Mouse (Mus musculus) layer of hippocampus, adult 11-12 months (tissue): ENCODE results near the gene Tmprss7.

ENCODE experiments used
- DNase-seq: peaks from one replicate; pipeline ENCODE4 v3.0.0; 2022; ENCODE audit warnings: low spot score

Gene Tmprss7

DNA sequence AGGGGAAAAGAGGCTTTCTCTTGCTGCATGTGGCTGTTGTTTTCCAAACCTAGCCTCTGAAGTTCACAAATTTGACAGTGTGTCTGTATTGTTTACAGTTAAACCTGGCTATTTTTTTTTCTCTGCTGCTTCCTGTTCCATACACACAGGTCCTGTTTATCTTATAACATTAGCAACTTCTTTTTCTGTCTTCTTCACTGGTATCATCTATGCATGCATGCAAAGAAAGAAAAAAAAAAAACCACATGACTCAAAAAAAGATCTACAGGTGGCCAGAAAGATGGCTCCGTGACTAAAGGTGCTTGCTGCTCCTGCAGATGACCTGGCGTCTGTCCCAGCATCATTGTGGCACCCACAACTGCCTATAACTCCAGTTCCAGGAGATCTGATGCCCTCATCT is 68.1 kb downstream of the Tmprss7 start:
- no peak for DNase-seq

DNA sequence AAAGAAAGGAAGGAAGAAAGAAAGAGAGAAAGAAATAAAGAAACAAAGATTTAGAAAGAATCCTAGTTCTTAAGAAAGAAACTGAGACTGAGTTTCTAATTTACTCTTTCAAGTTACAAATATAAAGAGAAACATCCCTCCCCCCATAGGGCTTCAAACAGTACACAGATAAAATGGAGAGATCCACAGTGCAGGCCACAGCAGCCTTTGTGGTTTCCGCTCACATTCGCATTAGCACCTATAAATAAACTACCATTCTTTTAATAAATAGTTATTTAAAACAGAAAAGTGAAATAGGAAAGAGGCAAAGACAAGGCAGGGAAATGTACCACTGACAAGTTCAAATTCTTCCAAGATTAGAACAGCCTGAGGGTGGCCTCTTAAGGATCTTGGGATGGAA is 68.7 kb downstream of the Tmprss7 start:
- DNase-seq: no peak

DNA sequence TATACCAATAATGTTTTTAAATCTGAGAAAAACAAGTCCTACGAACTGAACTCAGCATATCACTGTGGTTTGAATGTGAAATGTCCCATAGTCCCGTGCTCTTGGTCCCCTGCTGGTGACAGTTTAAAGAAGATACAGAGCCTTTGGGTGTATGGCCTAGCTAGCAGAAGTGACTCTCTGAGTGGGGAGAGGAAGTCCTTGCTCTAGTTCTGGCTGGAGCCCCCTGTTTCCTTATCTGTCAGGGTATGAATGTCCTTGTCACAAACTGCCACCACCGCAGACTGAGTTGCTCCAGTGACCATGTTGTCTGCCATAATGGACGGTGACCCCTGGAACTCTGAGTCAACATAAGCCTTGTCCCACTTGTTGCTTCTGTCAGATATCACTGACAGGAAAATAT is 70.2 kb downstream of the Tmprss7 start:
- no peak for DNase-seq

DNA sequence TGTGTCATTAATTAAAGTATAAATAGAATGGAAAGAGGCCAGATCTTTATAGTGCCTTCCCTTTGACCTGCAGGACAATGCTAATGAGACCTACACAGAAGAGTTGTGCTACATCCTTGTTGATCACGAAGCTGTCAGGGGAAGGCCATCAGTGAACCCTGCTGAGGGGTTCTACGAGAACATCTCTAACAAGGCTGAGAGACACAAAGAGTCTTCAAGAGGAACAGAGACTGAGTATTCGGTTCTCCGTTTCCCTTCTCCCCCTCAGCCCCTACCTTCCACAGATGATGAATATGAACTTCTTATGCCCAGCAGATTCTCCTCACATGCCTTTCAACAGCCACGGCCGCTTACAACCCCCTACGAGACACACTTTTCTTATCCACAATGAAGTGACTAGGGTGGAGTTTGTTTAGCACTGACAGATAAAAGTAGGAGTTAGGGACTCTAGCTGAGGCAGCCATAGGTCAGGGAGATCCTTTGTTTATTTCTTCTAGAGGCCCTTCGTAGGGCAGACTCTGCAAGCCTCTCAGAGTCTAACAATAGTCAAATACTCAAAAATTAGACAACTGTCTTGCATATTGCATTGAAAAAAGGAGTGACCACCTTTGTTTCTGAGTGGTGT is 73.6 kb downstream of the Tmprss7 start:
- DNase-seq: no peak

DNA sequence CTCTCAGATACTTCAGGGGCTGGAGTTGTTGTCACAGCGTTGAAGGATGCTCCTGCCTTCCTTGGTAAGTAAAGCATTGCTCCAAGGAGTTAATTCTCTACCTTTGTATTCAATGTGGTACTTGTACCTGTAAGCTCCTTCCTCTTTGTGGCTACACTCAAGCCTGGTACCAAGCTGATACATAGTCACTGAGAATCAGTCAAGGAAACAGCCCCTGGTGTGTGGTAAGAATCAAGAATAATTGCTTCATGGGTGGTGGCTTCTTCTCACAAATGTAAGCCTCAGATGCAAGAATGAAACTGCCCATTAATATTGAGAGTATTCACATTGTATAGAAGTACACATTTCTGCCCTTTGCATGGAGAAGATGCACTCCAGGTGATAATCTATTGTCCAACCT is 77.5 kb downstream of the Tmprss7 start:
- DNase-seq: no peak

DNA sequence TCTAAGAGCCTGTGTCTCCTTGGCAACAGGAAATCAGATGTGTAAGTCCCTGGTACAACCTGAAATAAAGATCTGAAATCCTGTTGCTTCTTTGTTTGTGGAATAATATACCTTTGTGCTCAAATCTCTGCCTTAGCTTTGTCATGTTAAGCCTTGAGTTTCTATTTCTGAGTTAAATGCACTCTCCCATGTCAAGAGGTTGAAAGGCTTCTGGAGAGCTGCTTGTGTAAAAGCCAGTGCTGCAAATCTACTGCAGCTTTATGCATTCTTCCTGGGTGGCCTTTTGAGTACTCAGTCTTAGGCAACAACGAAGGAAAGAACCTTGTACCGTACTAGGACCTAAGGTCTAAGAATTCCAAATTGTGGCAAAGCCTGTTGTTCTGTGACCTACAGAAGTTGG is 80.2 kb downstream of the Tmprss7 start:
- no peak for DNase-seq

DNA sequence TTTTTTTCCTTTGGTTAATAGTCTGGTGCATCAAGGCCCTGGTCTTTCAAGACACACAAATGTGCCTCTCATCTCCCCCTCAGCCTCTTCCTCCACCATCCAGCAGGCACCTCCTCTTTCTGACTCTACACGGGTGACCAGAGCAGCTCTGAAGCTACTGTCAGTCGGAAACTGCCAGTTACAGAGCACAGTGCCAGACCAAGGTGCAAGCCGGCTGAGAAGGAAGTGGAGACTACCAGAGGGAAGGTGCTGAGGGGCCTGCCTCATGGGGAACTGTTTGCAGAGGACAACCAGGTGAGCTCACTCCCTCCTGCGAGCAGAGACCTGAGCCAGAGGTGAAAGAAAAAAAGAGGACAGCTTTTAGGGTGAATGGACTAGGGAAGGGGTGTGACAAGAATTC is 83.2 kb downstream of the Tmprss7 start, which contains the start of gene Gcsam:
TSS of gene Gcsam (plus strand) at position 114 of the 400 bp plus-strand sequence.
- DNase-seq: no peak

DNA sequence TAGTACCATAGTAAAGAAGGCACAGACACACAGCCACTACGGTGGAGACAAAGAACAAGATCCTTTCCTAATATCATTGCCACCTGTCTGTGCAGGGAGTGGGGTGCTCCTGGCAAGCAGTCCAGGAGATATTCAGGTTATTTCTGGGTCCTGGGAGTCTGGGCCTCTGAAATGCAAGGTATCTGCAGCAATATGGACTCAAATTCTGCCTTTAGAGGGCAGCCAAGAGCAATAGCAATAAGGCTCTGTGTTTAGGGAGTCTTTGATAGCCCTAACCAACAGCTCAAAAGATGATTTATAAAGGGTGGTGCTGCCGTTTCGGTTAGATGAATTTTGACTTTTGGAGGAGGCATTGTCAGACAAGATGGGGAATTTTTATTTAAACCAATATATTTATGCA is 84.2 kb downstream of the Tmprss7 start:
- DNase-seq: peak; percentile 20

DNA sequence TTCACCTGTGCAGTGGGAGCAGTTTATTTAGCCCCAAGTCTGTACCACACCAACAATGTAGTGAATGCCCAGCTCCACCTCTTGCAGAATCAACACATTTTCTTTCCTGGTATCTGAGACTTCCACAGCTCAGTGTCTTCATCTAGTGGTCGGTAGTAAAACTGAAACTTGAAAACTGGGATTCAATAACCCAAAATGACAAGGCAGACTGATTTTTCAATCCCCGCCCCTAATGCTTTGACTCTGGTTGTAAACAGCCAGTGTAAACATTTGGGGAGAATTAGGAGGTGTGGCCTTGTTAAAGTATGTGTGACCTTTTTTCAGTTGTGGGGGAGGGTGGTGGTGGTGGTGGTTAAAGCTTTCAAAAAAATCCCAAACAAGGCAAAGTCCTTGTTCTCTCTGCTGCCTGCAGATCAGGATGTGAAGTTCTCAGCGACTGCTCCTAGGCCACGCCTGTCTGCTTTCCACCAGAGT is 84.9 kb downstream of the Tmprss7 start:
- peak; percentile 16 for DNase-seq
